Mouse (Mus musculus) kidney, postnatal 0 days (tissue): ENCODE results near the gene Micall2. TPM values are rescaled to one million over a fixed set of nuclear protein-coding genes. Genes with fewer than 3 reads are reported as not detected.

Experiments used
- ATAC-seq: fragments of 200-750 bp; cut with Nextera tagmentation; replicated peaks from 2 replicates; pipeline ENCODE4 v1.8.0; 2017; ENCODE audit warnings: low read depth, moderate number of reproducible peaks, moderate TSS enrichment, moderate library complexity; ENCODE audit not compliant: low FRiP score
- DNase-seq: peaks from one replicate; pipeline ENCODE4 v3.0.0-alpha.2; 2016; ENCODE audit warnings: low spot score
- H3K27ac ChIP-seq: fragments of 300-500 bp; sonication (generic); 2 replicates; pipeline ENCODE4 v1.5.1; 2014; ENCODE audit warnings: mild to moderate bottlenecking
- H3K27me3 ChIP-seq: fragments of 300-500 bp; sonication (generic); 2 replicates; pipeline ENCODE4 v1.6.1; 2014; ENCODE audit warnings: low read length, mixed read lengths; ENCODE audit not compliant: insufficient read depth
- H3K36me3 ChIP-seq: fragments of 300-500 bp; sonication (generic); 2 replicates; pipeline ENCODE4 v1.6.1; 2014; ENCODE audit warnings: low read length, mixed read lengths; ENCODE audit not compliant: insufficient read depth
- H3K4me1 ChIP-seq: fragments of 300-500 bp; sonication (generic); replicated peaks from 2 replicates; pipeline ENCODE4 v1.6.1; 2014; ENCODE audit warnings: antibody characterized with exemption, low read length, mixed read lengths; ENCODE audit not compliant: insufficient read depth
- H3K4me2 ChIP-seq: fragments of 300-500 bp; sonication (generic); 2 replicates; pipeline ENCODE4 v1.6.1; 2014; ENCODE audit warnings: mild to moderate bottlenecking, low read length, moderate library complexity, mixed read lengths
- H3K4me3 ChIP-seq: fragments of 300-500 bp; sonication (generic); replicated peaks from 2 replicates; pipeline ENCODE4 v1.5.1; 2014; ENCODE audit warnings: low read depth, low read length
- H3K9ac ChIP-seq: fragments of 300-500 bp; sonication (generic); 2 replicates; pipeline ENCODE4 v1.6.1; 2014; ENCODE audit warnings: low read depth, low read length
- H3K9me3 ChIP-seq: fragments of 300-500 bp; sonication (generic); replicated peaks from 2 replicates; pipeline ENCODE4 v1.6.1; 2016; ENCODE audit warnings: low read length, inconsistent platforms, mixed read lengths
- CTCF ChIP-seq: IDR thresholded peaks from 2 replicates; pipeline ENCODE4 v1.5.1; 2016; ENCODE audit warnings: antibody characterized with exemption, low read depth, mild to moderate bottlenecking, moderate library complexity
- WGBS: fragments of 180-500 bp; shearing (Covaris S2); extraction: QIAGEN DNeasy Blood & Tissue Kit; methylation state at CpG from one replicate; pipeline ENCODE4 v1.1.7; 2014; 5-methylcytosine and 5-hydroxymethylcytosine counted together
- microRNA-seq: library from miRNA; unstranded; fragments of <30 nt; microRNA quantifications from one replicate; pipeline ENCODE4, GENCODE M21; 2016
- polyA plus RNA-seq: library from polyadenylated mRNA; unstranded; fragments of >200 nt; fragmentation: Nextera tagmentation; extraction: Ambion mirVana; gene quantifications from 2 replicates; pipeline ENCODE4 v1.2.1, GENCODE M21; 2015

Gene Micall2
- polyA plus RNA-seq, 1 experiment from 2014 or later = 4.6 TPM

DNA sequence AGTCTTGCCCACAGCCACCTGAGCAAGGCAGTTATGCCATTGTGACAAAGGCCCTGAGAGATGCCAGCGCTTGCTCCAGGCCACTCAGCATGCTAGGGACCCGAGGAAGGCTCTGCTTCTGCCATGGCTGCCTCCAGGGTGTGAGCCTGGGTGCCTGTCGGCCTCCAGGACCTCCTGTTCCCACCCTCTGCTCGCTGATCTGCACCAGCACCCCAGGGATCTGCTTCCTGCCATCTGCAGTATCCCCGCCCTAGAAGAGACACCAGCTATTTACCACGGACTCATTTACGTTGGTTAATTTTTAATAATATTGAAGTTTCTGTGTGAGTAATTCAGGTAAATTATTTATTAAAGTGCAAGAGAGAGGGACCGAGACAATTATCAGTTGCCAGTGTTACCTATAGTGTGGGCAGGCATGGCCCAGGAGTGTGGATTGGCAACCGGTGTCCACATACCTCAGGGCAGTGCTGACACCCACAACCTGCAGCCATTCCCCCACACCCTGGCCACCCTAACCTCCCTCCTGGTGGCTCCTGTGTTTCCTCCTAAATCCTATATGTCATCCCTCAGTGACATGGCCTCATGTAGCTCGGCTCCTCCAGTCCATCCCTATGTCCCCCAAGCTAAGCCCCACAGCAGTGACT is 78.1 kb downstream of the Micall2 start:
- peak; percentile 21 for DNase-seq
- Histone ChIP-seq H3K36me3 (no peaks in the 10 kb centered on the region), H3K4me3 (no peak overlapping the region), H3K9me3 (no peaks in the 10 kb centered on the region), H3K27me3 (0 out of 2 replicates have a peak, but pooled peaks cover 9% of the 10 kb centered on the region), H3K9ac (no peak overlapping the region), H3K4me2 (peak overlapping the region; percentile 16; the same call in 1 of the 2 replicates), H3K4me1 (peaks cover 10% of the 10 kb centered on the region; the same call in 1 of the 2 replicates), H3K27ac (0 out of 2 replicates have a peak overlapping the region, but pooled peaks have one; percentile 20)
- 41% methylated on average over 10 of the region's 10 CpGs for WGBS
- TF ChIP-seq CTCF = no peak
- ATAC-seq = peak; percentile 65

Small RNA genes lying within 50 kb of the gene (microRNA-seq; reads per million reads assigned to microRNA genes)
- not detected for gene Mir7037

Other genes starting within 250 kb of the Micall2 start
- 44.8 and 50.9 TPM in 2 replicates for gene Uncx, start 192.8 kb downstream of the Micall2 start, polyA plus RNA-seq
- 17.9 and 19.0 TPM in 2 replicates for gene Ints1, start 39.3 kb upstream of the Micall2 start, polyA plus RNA-seq
- 12.8 and 14.4 TPM in 2 replicates for gene Mafk, start 55.2 kb upstream of the Micall2 start, polyA plus RNA-seq
- gene Tmem184a, start 83.6 kb upstream of the Micall2 start, polyA plus RNA-seq = 11.2 and 13.3 TPM in 2 replicates
- gene Gm26938, start 90.1 kb upstream of the Micall2 start, polyA plus RNA-seq = not detected in 2 replicates
- gene Psmg3, start 90.5 kb upstream of the Micall2 start, polyA plus RNA-seq = 61.0 and 66.9 TPM in 2 replicates
- gene Elfn1, start 171.6 kb upstream of the Micall2 start, polyA plus RNA-seq = 0.22 and 0.33 TPM in 2 replicates